Mouse (Mus musculus) MEL (cell line): Measurements from ENCODE around the gene Eef1b2.

Source experiments
- MAFK ChIP-seq: IDR thresholded peaks from 2 replicates; pipeline ENCODE4 v1.6.1; 2011; ENCODE audit warnings: low read depth, mild to moderate bottlenecking, low read length, improper control_type of control experiment, borderline replicate concordance
- MAX ChIP-seq: IDR thresholded peaks from 2 replicates; pipeline ENCODE4 v1.6.1; 2011; ENCODE audit warnings: low read length, improper control_type of control experiment

DNA sequence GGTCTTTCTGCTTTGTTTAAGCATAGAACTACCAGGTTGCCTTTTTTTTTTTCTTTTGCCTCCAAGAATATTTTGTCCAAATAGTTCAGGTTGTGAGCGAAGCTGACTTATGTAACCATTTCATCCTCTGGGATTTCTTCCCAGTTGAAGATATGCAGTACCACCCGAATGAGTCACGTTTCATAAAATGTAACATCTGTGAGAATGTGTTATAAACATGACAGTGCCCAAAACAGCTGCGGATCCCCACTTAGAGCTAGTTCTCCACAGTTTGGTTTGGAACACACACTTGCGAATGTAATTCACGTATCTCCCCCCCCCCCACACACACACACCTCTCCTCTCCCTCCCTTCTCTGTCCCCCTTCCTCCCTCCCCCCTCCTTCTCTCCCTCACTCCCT lies 22.8 kb downstream of the Eef1b2 start:
- no peak for TF ChIP-seq MAX
- TF ChIP-seq MAFK, result no peak
